Mouse (Mus musculus): ENCODE data around the gene Hist1h2be. TPM values are rescaled to one million over a fixed set of nuclear protein-coding genes. Genes with fewer than 3 reads are reported as not detected.
A peak's percentile ranks its signal among the peaks of the same experiment; 100 is the strongest.
"Not testable (repeated sequence)": the region's sequence is repeated elsewhere in the genome, so short reads cannot be mapped to it uniquely, and the experiment has no call there.

The Hist1h2be gene
- polyA plus RNA-seq, 1 experiment from 2014 or later = 1.3 TPM

DNA sequence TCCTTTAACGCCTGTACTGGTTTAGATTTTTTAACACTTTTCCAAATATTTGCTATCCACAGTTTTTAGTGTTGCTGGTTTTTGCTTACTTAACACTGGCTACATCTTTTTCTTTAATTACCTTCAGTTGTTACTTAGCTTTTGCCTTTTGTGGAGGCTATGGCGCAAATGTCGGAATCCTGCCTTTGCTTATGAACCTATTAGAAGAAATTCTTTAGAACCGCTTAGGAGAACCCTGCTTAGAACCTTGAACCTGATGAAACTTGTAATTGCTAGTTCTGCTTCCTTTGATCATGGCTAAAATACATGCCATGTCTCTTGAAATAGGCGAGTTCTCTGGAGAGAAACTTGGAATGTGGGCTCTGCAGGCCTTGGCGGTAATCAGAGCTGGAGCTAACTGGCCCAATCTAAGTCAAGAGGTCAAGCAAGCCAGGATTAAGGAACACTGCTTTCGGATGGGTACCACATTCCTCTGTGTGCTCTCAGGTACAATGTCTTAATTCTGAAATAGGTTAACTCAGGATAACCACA, 44.5 kb downstream of the Hist1h2be start:
- WGBS = 22% methylated on average over 7 of the region's 7 CpGs
- no peak for ATAC-seq (ENCODE audit: extremely low read depth, insufficient number of reproducible peaks, low FRiP score, low TSS enrichment)

DNA sequence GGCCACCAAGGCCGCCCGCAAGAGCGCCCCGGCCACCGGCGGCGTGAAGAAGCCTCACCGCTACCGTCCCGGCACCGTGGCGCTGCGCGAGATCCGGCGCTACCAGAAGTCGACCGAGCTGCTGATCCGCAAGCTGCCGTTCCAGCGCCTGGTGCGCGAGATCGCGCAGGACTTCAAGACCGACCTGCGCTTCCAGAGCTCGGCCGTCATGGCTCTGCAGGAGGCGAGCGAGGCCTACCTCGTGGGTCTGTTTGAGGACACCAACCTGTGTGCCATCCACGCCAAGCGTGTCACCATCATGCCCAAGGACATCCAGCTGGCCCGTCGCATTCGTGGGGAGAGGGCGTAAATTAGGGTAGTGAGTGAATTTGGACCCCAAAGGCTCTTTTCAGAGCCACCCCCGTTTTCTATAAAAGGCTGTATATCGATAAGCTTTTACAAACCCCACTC, 45.0 kb downstream of the Hist1h2be start:
- ATAC-seq (ENCODE audit: extremely low read depth, insufficient number of reproducible peaks, low FRiP score, low TSS enrichment); H3K27me3 ChIP-seq (replicated peaks); H3K36me3 ChIP-seq; H3K9me3 ChIP-seq: not testable (repeated sequence)
- Histone ChIP-seq H3K4me1 (peaks cover 39% of the 10 kb centered on the region), H3K27ac (replicated peaks) (peak overlapping the region; percentile 73), H3K4me3 (peak overlapping the region; percentile 57), H3K9ac (peak overlapping the region; percentile 87), H3K4me2 (peak overlapping the region; percentile 80)
- WGBS = 1% methylated on average over 11 of the region's 40 CpGs

More for the DNA sequence above, 44.5 kb downstream of the Hist1h2be start:
- H3K27me3 ChIP-seq (replicated peaks) = no peaks in the 10 kb centered on the region
- H3K36me3 ChIP-seq = no peaks in the 10 kb centered on the region
- H3K9me3 ChIP-seq = no peaks in the 10 kb centered on the region
- peak overlapping the region; percentile 80 for H3K4me2 ChIP-seq
- peak overlapping the region; percentile 73 for H3K27ac ChIP-seq (replicated peaks)
- peaks cover 41% of the 10 kb centered on the region for H3K4me1 ChIP-seq
- peak overlapping the region; percentile 87 for H3K9ac ChIP-seq
- peak overlapping the region; percentile 57 for H3K4me3 ChIP-seq

DNA sequence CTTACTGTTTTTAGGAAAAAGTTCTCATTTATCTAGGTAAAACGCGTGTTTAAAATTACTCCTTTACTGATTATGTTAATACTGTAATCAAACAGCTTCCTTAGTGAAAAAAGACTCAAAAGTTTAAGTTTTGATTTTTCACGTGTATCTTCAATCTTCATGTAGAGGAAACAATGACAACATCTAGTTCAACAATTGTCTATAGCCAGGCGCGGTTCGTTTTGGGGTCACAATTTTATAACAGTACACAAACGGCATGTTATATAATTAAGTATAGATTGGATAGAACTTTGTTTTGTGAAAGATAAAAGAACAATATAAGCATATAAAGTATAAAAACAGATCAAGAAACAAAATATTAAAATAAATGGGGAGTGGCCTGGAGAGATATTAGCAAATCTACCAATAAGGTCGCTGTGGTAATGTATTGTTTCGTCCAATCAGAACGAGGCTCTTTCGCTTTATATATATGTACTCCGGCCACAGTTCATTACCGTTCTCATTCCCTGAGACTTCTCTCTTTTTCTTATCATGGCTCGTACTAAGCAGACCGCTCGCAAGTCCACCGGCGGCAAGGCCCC, 45.6 kb downstream of the Hist1h2be start, which contains the start of gene Hist1h3d:
Hist1h3d (plus strand) TSS at position 493 of the 581 bp plus-strand sequence.
- Histone ChIP-seq H3K4me3 (peak within 1 kb of the TSS; percentile 57), H3K9ac (peak within 1 kb of the TSS; percentile 87), H3K4me2 (peak within 1 kb of the TSS; percentile 80), H3K27me3 (replicated peaks) (no peaks in the 10 kb centered on the region), H3K27ac (replicated peaks) (peak within 1 kb of the TSS; percentile 84), H3K9me3 (no peaks in the 10 kb centered on the region), H3K4me1 (peaks cover 36% of the 10 kb centered on the region), H3K36me3 (no peaks in the 10 kb centered on the region)
- ATAC-seq (ENCODE audit: extremely low read depth, insufficient number of reproducible peaks, low FRiP score, low TSS enrichment) = no peak
- WGBS = 3% methylated on average over 18 of the region's 18 CpGs

DNA sequence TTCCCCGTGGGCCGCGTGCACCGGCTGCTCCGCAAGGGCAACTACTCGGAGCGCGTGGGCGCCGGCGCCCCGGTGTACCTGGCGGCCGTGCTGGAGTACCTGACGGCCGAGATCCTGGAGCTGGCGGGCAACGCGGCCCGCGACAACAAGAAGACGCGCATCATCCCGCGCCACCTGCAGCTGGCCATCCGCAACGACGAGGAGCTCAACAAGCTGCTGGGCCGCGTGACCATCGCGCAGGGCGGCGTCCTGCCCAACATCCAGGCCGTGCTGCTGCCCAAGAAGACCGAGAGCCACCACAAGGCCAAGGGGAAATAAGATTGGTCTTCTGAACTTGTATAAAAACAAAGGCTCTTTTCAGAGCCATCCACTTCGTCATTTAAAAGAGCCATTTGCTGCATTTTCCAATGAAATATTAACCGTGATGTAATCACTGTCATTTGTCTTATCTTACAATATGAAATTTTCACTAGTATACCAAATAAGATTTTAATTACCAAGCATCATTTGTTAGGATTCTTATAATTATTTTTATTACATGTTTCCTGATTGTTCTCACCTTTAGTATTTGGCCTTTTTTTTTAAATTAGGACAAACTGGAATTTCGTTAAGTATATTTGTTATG, 46.3 kb downstream of the Hist1h2be start:
- Histone ChIP-seq H3K9ac (peak overlapping the region; percentile 79), H3K27ac (replicated peaks) (peak overlapping the region; percentile 96), H3K4me3 (peak overlapping the region; percentile 57), H3K4me1 (peaks cover 42% of the 10 kb centered on the region), H3K4me2 (peak overlapping the region; percentile 80)
- not testable (repeated sequence) for ATAC-seq (ENCODE audit: extremely low read depth, insufficient number of reproducible peaks, low FRiP score, low TSS enrichment); H3K27me3 ChIP-seq (replicated peaks); H3K9me3 ChIP-seq; H3K36me3 ChIP-seq
- WGBS = 3% methylated on average over 10 of the region's 39 CpGs

DNA sequence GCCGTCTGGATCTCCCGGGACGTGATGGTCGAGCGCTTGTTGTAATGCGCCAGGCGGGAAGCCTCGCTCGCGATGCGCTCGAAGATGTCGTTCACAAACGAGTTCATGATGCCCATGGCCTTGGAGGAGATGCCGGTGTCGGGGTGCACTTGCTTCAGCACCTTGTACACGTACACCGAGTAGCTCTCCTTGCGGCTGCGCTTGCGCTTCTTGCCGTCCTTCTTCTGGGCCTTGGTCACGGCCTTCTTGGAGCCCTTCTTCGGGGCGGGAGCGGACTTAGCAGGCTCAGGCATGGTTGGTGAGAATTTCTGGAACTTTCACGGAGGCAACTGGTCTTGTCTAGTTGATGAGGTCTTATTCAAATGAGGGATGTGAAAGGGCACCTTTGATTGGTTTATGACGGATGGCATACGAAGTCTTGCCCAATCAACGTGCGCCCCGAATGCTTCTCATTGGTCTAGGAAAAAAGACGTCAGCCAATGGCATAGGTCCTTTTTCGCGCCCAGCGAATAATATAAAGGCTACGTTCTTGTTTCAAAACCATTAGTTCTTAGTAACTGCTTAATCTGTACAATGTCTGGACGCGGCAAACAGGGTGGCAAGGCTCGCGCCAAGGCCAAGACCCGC, 46.9 kb downstream of the Hist1h2be start, which contains the start of the genes Hist1h2bf and Hist1h2ad:
Hist1h2bf (minus strand) TSS at position 299 of the 627 bp plus-strand sequence.
Hist1h2ad (plus strand) TSS at position 484 of the 627 bp plus-strand sequence.
- not testable (repeated sequence) for H3K36me3 ChIP-seq; H3K9me3 ChIP-seq; H3K27me3 ChIP-seq (replicated peaks)
- peaks cover 45% of the 10 kb centered on the region for H3K4me1 ChIP-seq
- peak within 1 kb of the TSS; percentile 89 for H3K9ac ChIP-seq
- peak within 1 kb of the TSS; percentile 96 for H3K27ac ChIP-seq (replicated peaks)
- peak within 1 kb of the TSS; percentile 80 for H3K4me2 ChIP-seq
- H3K4me3 ChIP-seq = peak within 1 kb of the TSS; percentile 57
- ATAC-seq (ENCODE audit: extremely low read depth, insufficient number of reproducible peaks, low FRiP score, low TSS enrichment) = peak; percentile 78
- WGBS = 2% methylated on average over 39 of the region's 42 CpGs

DNA sequence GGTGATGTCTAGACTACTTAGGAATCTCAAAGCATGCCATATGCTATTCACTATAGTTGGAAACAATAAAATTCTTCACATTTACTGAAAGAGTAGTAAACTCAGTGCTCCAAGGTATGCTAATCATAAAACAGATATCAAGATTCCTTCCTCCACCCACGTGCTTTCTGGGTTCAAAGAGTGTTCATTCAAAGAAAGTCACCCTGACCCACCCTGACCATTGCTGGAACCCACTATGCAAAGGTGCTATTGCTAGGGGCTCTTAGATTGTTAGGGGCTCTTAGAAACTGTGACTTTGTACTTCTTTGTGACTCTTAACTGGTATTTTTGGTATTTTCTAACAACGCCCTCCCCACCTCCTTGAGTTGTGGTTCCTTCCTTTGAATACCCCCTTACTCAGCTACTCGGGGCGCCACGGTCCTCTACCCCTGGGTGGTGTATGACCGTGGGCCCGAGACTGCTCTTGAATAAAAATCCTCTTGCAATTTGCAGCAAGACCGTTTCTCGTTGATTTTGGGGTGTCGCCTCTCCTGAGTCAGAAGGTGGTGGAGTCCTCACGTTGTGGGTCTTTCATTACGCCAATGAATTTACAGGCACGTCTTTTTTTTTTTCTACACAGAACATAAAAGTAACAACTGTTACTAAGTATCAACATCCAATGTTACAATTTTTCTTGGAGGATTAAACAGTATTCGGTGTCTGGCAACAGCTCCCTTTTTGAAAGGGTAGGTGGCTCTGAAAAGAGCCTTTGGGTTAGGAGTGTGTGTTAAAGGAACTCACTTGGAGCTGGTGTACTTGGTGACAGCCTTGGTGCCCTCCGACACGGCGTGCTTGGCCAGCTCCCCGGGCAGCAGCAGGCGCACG, 47.7 kb downstream of the Hist1h2be start:
- 15% methylated on average over 20 of the region's 20 CpGs for WGBS
- H3K4me2 ChIP-seq = peak overlapping the region; percentile 80
- peak overlapping the region; percentile 89 for H3K9ac ChIP-seq
- ATAC-seq (ENCODE audit: extremely low read depth, insufficient number of reproducible peaks, low FRiP score, low TSS enrichment); H3K27me3 ChIP-seq (replicated peaks); H3K36me3 ChIP-seq; H3K9me3 ChIP-seq: not testable (repeated sequence)
- peak overlapping the region; percentile 57 for H3K4me3 ChIP-seq
- H3K4me1 ChIP-seq = peaks cover 45% of the 10 kb centered on the region
- H3K27ac ChIP-seq (replicated peaks) = peak overlapping the region; percentile 96

DNA sequence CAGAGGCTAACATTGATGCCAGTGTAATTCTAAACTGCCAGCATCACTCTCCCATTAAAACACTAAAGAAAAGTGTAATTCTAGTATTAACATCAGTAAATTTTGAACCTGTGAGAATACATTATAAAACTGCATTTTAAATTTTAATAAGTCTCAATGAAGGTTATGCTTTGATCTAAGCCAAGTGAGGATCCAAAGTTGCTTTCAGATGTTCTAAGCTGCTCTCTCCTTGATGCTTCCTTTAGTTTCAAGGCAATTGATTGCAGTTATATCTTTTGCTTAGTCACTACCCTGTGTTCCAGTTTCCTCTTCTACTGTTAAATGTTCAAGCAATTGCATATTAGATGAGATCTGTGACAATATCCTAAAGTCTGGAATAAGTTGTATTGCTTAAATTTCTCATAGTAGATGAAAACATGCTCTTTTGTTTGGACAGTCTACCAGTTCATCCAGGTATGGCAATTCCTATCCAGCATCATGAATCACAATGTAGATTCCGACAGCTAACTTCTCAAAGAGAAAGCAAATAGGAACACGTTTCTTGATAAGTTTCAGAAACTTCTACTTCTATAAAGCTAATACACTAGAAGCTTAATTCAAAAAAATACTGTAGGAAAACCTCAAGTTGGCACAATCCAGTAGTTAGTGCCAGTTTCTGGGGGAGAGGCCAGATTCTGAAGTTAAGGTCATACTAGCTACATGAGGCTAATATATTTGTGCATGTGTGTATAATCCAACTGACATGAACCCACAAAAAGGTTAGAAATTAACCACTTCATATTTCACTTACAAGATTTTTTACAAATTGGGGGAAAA, 48.5 kb downstream of the Hist1h2be start:
- 34% methylated on average over 2 of the region's 2 CpGs for WGBS
- no peaks in the 10 kb centered on the region for H3K9me3 ChIP-seq

DNA sequence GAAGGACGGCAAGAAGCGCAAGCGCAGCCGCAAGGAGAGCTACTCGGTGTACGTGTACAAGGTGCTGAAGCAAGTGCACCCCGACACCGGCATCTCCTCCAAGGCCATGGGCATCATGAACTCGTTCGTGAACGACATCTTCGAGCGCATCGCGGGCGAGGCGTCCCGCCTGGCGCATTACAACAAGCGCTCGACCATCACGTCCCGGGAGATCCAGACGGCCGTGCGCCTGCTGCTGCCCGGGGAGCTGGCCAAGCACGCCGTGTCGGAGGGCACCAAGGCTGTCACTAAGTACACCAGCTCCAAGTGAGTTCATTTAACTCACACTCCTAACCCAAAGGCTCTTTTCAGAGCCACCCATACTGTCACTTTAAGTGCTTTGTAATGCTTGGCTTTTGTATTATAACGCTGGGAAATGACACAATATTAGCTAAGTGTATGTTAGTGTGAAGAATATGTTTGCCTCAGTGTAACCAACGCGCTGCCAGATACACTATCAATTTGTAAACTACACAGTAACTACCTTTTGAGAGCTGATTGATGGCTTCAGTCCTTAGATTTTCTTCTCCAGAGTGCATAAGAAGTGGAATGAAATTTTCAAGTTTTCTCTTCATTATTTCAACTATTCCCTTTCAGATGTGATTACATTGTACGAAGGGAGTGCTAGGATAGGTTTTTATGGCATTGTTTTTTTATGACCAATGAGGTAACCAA, 49.3 kb downstream of the Hist1h2be start:
- Histone ChIP-seq H3K27ac (replicated peaks) (peak overlapping the region; percentile 96), H3K9ac (peak overlapping the region; percentile 89), H3K4me1 (peaks cover 37% of the 10 kb centered on the region), H3K4me2 (peak overlapping the region; percentile 80), H3K4me3 (peak overlapping the region; percentile 57)
- H3K36me3 ChIP-seq; ATAC-seq (ENCODE audit: extremely low read depth, insufficient number of reproducible peaks, low FRiP score, low TSS enrichment); H3K9me3 ChIP-seq; H3K27me3 ChIP-seq (replicated peaks): not testable (repeated sequence)
- 1% methylated on average over 16 of the region's 34 CpGs for WGBS

More for the DNA sequence above, 48.5 kb downstream of the Hist1h2be start:
- Histone ChIP-seq H3K27me3 (replicated peaks) (no peaks in the 10 kb centered on the region), H3K27ac (replicated peaks) (peak overlapping the region; percentile 96), H3K9ac (peak overlapping the region; percentile 89), H3K4me2 (peak overlapping the region; percentile 80), H3K4me1 (peaks cover 44% of the 10 kb centered on the region), H3K36me3 (no peaks in the 10 kb centered on the region), H3K4me3 (peak overlapping the region; percentile 57)
- no peak for ATAC-seq (ENCODE audit: extremely low read depth, insufficient number of reproducible peaks, low FRiP score, low TSS enrichment)

DNA sequence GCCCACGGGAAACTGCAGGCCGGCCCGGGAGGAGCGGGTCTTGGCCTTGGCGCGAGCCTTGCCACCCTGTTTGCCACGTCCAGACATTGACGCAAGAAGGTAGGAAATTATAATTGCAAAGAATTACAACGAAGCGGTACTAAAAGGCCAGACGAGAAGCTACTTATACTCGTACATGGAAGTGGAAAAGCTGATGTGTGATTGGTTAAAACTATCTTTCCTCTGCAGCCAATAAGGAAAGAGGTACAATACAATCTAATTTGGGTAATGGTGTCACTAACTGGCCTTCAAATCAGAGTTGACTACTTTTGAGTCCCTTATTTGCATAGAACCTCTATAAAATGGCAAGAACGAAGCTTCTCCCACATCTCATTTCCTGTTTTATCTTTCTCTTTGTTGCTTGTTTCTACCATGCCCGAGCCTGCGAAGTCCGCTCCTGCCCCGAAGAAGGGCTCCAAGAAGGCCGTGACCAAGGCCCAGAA, 49.9 kb downstream of the Hist1h2be start, which contains the start of the genes Hist1h2ae and Hist1h2bg:
Hist1h2ae (minus strand) TSS at position 199 of the 482 bp plus-strand sequence.
Hist1h2bg (plus strand) TSS at position 375 of the 482 bp plus-strand sequence.
- Histone ChIP-seq H3K4me1 (peaks cover 31% of the 10 kb centered on the region), H3K27ac (replicated peaks) (peak within 1 kb of the TSS; percentile 96), H3K27me3 (replicated peaks) (no peaks in the 10 kb centered on the region), H3K9me3 (no peaks in the 10 kb centered on the region), H3K36me3 (no peaks in the 10 kb centered on the region), H3K9ac (peak within 1 kb of the TSS; percentile 89), H3K4me2 (peak within 1 kb of the TSS; percentile 80), H3K4me3 (peak within 1 kb of the TSS; percentile 57)
- under 1% methylated on average over 18 of the region's 18 CpGs for WGBS
- ATAC-seq (ENCODE audit: extremely low read depth, insufficient number of reproducible peaks, low FRiP score, low TSS enrichment) = peak; percentile 78
